Mouse (Mus musculus): ENCODE data around the gene Epha2. TPM values are rescaled to one million over a fixed set of nuclear protein-coding genes. Genes with fewer than 3 reads are reported as not detected.
A peak's percentile ranks its signal among the peaks of the same experiment; 100 is the strongest.

Epha2 gene
- polyA plus RNA-seq, 1 experiment from 2014 or later = 10.3 TPM

DNA sequence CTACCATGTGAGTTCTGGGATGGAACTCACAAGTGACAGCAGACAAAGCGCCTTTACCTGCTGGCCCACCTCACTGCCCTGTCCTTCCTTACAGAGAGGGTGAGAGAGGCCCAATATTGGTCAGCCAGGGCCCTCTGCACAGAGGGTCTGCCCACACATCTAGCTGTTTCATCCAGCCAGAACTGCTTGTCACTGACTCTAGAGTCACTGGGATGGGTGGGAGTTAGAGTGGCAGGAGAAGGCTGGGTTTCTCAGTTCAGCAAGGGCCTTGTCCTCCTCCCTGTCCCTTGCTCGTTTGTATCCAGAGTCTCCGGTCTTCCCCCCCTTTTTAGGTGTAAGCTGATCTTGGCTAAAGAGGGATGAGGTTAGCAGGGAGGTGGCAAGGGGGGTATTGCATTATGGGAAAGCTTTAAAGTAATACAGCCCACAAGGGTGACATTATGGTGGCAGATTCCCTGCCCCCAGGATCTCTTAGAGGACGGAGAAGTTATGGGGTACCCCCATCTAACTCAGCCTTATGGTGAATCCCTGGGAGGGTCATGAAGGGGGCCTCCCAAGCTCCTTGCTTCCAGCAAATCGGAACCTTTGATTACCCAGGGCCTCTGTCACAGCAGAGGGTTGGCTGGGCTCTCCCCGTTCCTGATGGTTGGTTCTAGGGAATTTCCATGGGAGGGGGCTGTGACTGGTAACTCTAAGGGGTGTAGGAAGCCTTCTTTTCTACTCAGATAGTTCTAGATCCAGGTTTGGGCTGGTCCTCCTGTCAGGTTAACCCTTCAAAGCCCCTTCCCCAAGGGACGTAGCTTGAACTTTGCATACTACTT, 2.6 kb downstream of the Epha2 start:
- no peak for ATAC-seq
- whole genome bisulfite sequencing = 40% methylated on average over 7 of the region's 7 CpGs
- H3K4me1 ChIP-seq (ENCODE audit: insufficient read depth, low read depth, low read length) = peaks cover 5% of the 10 kb centered on the region

DNA sequence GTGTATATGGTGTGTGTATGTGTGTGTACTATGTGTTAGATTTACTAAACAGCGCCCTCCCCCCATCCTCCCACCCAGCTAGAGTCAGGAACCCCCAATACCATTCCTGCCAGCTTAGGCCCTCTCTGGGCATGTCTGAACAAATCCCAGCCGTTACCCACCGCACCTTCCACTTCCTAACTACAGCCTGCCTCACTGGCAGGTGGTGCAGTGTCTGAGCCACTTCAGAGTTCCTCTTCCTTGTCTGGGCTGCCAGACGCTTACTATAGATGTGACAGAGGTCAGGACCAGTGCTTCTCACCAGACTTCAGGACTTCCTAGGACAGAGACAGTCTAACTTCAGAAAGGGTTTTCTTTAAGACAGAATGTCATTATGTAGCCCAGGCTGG, 3.2 kb downstream of the Epha2 start:
- no peak for DNase-seq (ENCODE audit: low spot score)
- H3K4me1 ChIP-seq (ENCODE audit: insufficient read depth, low read depth, low read length) = peaks cover 5% of the 10 kb centered on the region
- WGBS = 51% methylated on average over 4 of the region's 4 CpGs
- no peak overlapping the region for H3K9ac ChIP-seq (replicated peaks; ENCODE audit: low read depth)
- peak overlapping the region; percentile 73 for H3K4me2 ChIP-seq (replicated peaks; ENCODE audit: low read depth, low read length)
- TF ChIP-seq EP300 (IDR thresholded peaks at IDR 0.05) (no peak), CTCF (IDR thresholded peaks at IDR 0.05) (no peak)
- H3K36me3 ChIP-seq (ENCODE audit: insufficient read depth, low read length) = peaks cover 9% of the 10 kb centered on the region
- ATAC-seq = no peak
- H3K9me3 ChIP-seq (ENCODE audit: low read length) = no peaks in the 10 kb centered on the region
- peak overlapping the region; percentile 76; the same call in 1 of the 2 replicates for H3K4me3 ChIP-seq (ENCODE audit: low read depth, low read length)
- H3K27ac ChIP-seq (ENCODE audit: low read length) = no peak overlapping the region
- H3K27me3 ChIP-seq (replicated peaks; ENCODE audit: insufficient read depth, low read length) = no peaks in the 10 kb centered on the region

More for the DNA sequence above, 2.6 kb downstream of the Epha2 start:
- Histone ChIP-seq H3K9me3 (ENCODE audit: low read length) (no peaks in the 10 kb centered on the region), H3K4me2 (replicated peaks; ENCODE audit: low read depth, low read length) (peak overlapping the region; percentile 73), H3K27me3 (replicated peaks; ENCODE audit: insufficient read depth, low read length) (no peaks in the 10 kb centered on the region), H3K9ac (replicated peaks; ENCODE audit: low read depth) (peak overlapping the region; percentile 90; the same call in 1 of the 2 replicates), H3K36me3 (ENCODE audit: insufficient read depth, low read length) (peaks cover 5% of the 10 kb centered on the region), H3K27ac (ENCODE audit: low read length) (no peak overlapping the region), H3K4me3 (ENCODE audit: low read depth, low read length) (peak overlapping the region; percentile 76)
- TF ChIP-seq CTCF (IDR thresholded peaks at IDR 0.05) = no peak
- no peak for TF ChIP-seq EP300 (IDR thresholded peaks at IDR 0.05)
- no peak for DNase-seq (ENCODE audit: low spot score)

- Histone ChIP-seq H3K9ac (replicated peaks; ENCODE audit: low read depth) (no peak overlapping the region), H3K9me3 (ENCODE audit: low read length) (no peaks in the 10 kb centered on the region), H3K36me3 (ENCODE audit: insufficient read depth, low read length) (peaks cover 9% of the 10 kb centered on the region), H3K27me3 (replicated peaks; ENCODE audit: insufficient read depth, low read length) (no peaks in the 10 kb centered on the region), H3K4me2 (replicated peaks; ENCODE audit: low read depth, low read length) (0 out of 2 replicates have a peak overlapping the region, but pooled peaks have one; percentile 4), H3K4me1 (ENCODE audit: insufficient read depth, low read depth, low read length) (peaks cover 19% of the 10 kb centered on the region), H3K27ac (ENCODE audit: low read length) (no peak overlapping the region), H3K4me3 (ENCODE audit: low read depth, low read length) (no peak overlapping the region)
- TF ChIP-seq EP300 (IDR thresholded peaks at IDR 0.05) (no peak), CTCF (IDR thresholded peaks at IDR 0.05) (no peak)
- ATAC-seq (no peak), DNase-seq (ENCODE audit: low spot score) (no peak)
- WGBS = 49% methylated on average over 8 of the region's 8 CpGs
Measured at GRCm38 (mm10) chr4:141306057-141306456, 5.0 kb downstream of the Epha2 start.

DNA sequence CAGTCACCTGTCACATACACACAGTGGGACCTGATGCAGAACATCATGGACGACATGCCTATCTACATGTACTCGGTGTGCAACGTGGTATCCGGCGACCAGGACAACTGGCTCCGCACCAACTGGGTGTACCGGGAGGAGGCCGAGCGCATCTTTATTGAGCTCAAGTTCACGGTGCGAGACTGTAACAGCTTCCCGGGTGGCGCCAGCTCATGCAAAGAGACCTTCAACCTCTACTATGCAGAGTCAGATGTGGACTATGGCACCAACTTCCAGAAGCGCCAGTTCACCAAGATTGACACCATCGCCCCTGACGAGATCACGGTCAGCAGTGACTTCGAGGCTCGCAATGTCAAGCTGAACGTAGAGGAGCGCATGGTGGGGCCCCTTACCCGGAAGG, 7.3 kb downstream of the Epha2 start:
- H3K27me3 ChIP-seq (replicated peaks; ENCODE audit: insufficient read depth, low read length) = no peaks in the 10 kb centered on the region
- DNase-seq (ENCODE audit: low spot score) = no peak
- WGBS = 92% methylated on average over 20 of the region's 22 CpGs
- no peak overlapping the region for H3K9ac ChIP-seq (replicated peaks; ENCODE audit: low read depth)
- no peaks in the 10 kb centered on the region for H3K9me3 ChIP-seq (ENCODE audit: low read length)
- H3K4me2 ChIP-seq (replicated peaks; ENCODE audit: low read depth, low read length) = no peak overlapping the region
- ATAC-seq = no peak
- H3K4me1 ChIP-seq (ENCODE audit: insufficient read depth, low read depth, low read length) = peaks cover 30% of the 10 kb centered on the region
- H3K27ac ChIP-seq (ENCODE audit: low read length) = no peak overlapping the region
- TF ChIP-seq CTCF (IDR thresholded peaks at IDR 0.05) (no peak), EP300 (IDR thresholded peaks at IDR 0.05) (no peak)
- peaks cover 15% of the 10 kb centered on the region for H3K36me3 ChIP-seq (ENCODE audit: insufficient read depth, low read length)
- no peak overlapping the region for H3K4me3 ChIP-seq (ENCODE audit: low read depth, low read length)

- H3K27me3 ChIP-seq (replicated peaks; ENCODE audit: insufficient read depth, low read length) = no peaks in the 10 kb centered on the region
- DNase-seq (ENCODE audit: low spot score) (no peak), ATAC-seq (no peak)
- H3K27ac ChIP-seq (ENCODE audit: low read length) = peak overlapping the region; percentile 68
- TF ChIP-seq CTCF (IDR thresholded peaks at IDR 0.05) (no peak), EP300 (IDR thresholded peaks at IDR 0.05) (no peak)
- H3K9ac ChIP-seq (replicated peaks; ENCODE audit: low read depth) = no peak overlapping the region
- peaks cover 15% of the 10 kb centered on the region for H3K36me3 ChIP-seq (ENCODE audit: insufficient read depth, low read length)
- H3K4me1 ChIP-seq (ENCODE audit: insufficient read depth, low read depth, low read length) = peaks cover 25% of the 10 kb centered on the region
- no peak overlapping the region for H3K4me2 ChIP-seq (replicated peaks; ENCODE audit: low read depth, low read length)
- 79% methylated on average over 34 of the region's 34 CpGs for WGBS
- no peaks in the 10 kb centered on the region for H3K9me3 ChIP-seq (ENCODE audit: low read length)
- H3K4me3 ChIP-seq (ENCODE audit: low read depth, low read length) = no peak overlapping the region
Measured at GRCm38 (mm10) chr4:141308857-141309772, 8.1 kb downstream of the Epha2 start.

GRCm38 (mm10) chr4:141309773-141310145, 8.7 kb downstream of the Epha2 start:
- WGBS = 18% methylated on average over 10 of the region's 10 CpGs
- peak; percentile 13; the same call in 1 of the 2 replicates for ATAC-seq

More at GRCm38 (mm10) chr4:141309773-141310145, 8.7 kb downstream of the Epha2 start:
- DNase-seq (ENCODE audit: low spot score) = peak; percentile 25
- H3K4me3 ChIP-seq (ENCODE audit: low read depth, low read length) = no peak overlapping the region
- peaks cover 25% of the 10 kb centered on the region for H3K4me1 ChIP-seq (ENCODE audit: insufficient read depth, low read depth, low read length)
- no peak for TF ChIP-seq EP300 (IDR thresholded peaks at IDR 0.05)
- no peak for TF ChIP-seq CTCF (IDR thresholded peaks at IDR 0.05)
- no peak overlapping the region for H3K9ac ChIP-seq (replicated peaks; ENCODE audit: low read depth)
- peaks cover 15% of the 10 kb centered on the region for H3K36me3 ChIP-seq (ENCODE audit: insufficient read depth, low read length)
- no peak overlapping the region for H3K4me2 ChIP-seq (replicated peaks; ENCODE audit: low read depth, low read length)
- H3K27ac ChIP-seq (ENCODE audit: low read length) = peak overlapping the region; percentile 68
- no peaks in the 10 kb centered on the region for H3K27me3 ChIP-seq (replicated peaks; ENCODE audit: insufficient read depth, low read length)
- H3K9me3 ChIP-seq (ENCODE audit: low read length) = no peaks in the 10 kb centered on the region

Data from lung, postnatal 0 days (tissue).